Mouse (Mus musculus) MN1 (cell line): ENCODE measurements around the gene Dlgap3.

ENCODE experiments used
- DNase-seq: peaks from one replicate; pipeline ENCODE4 v3.0.0-alpha.2; 2016; ENCODE audit warnings: low spot score

The Dlgap3 gene

DNA sequence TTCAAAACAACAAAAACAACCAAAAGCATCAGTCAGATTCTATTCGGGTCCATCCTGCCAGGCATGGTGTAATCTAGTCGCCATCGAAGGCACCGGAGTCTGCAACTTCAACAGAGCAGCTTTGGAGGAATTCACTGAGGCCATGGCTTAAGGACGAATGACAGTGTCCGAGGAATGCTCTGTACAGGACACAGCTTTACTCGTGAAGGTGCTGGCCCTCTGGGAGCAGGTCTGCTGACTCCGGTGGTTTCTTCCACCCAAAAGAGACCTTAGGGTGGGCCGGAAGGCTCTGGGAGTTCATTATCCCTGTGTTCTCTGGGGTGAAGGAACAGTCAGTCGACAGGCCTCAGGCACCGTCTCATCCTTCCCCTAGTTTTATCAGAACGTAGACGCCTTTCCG, 92.6 kb downstream of the Dlgap3 start:
- DNase-seq, result no peak

DNA sequence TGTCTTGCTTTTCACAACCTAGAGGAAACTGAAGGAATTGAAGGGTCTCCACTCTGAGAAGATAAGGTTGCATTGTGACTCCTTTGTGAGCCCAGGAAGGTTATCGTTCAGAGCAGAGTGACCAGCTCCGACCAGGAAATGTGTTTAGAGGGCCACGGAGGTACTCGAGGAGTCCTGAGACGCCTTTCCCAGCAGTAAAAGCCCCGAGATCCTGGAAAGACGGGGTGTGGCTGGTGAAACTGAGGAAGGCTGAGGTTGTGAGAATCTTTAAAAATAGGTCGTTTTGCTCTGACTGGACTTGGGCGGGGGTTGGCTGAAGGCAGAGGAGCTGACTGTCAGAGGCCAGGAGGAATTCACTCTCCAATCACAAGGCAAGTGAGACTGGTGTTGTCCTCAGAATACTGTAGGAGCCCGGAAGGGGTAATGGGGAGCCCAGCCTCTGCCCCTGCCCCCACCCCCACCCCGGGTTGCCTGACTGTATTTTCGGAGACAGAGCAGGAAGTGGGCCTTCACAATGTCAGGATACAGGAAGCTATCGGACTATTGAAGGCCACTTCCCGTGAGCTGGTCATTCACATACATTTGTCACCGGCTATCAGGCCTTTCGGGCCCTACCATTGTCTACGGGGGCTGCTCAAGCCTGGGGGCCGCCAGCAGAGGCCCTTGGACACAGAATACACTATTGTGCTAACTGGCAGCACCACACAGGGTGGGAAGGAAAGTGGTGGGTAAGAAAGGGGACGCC, 94.6 kb downstream of the Dlgap3 start:
- no peak for DNase-seq

DNA sequence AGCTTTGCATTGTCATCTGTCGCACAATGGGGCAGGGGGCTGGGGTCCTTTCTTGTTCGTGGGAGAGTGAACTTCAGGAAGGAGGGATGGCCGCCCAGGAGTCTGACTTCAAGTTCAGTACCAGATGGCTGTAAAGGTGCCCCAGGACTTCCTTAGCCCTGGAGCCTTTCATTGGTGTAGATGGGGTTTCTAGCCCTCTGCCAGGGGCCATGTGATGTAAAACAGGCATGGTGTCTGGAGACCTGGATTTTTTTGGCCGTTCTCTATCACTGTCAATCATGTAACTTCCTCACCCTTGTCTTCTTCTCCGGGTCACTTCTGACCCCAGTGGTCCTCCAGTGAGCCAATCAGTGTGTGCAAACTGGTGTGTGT, 95.2 kb downstream of the Dlgap3 start:
- no peak for DNase-seq

DNA sequence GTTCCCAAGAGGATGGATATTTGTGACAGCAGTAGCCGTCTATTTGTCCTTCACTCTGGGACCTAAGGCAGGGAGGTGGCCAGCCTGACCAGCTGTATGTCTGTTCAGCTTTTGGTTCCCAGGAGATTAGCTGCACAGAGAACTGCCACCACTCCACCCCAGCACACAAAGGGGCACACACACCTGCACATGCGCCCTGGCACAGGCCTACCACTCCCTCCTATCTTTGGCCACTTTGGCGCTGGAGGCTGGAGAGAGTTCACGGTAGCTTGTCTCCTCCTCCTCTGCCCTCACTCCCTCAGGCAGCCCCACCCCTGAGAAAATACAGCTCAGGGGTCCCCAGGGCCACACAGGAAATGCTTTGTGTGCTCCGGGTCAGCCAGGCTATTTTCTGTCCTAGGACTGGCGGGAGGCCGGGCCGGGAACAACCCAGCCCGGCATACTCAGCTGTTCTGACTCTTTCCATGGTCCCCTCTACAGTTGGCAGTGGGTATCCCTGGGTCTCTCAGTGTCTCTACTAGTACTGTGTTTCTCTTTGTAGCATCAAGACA, 109.5 kb downstream of the Dlgap3 start:
- no peak for DNase-seq

DNA sequence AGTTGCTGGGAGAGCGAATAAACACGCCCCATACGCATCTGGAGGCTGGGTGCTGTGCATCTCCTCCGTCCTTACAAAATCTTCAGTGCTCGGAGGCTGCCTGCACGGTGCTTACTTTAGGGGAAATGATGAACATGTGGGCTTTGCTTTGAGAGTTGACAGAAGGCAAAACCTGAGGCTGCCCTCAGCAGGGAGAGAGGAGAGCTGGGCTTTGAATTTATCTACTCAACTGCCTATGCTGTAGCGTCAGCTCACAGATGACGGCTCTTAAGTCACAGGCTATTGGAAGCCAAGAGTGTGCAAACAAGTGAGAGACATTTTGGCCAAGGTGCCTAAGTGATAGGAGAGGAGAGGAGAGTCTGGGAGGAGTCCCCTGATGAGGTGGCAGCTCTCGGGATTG, 110.2 kb downstream of the Dlgap3 start:
- DNase-seq, result no peak
